ENCODE assay signal across 27 mouse cellular contexts in the genomic region with DNA sequence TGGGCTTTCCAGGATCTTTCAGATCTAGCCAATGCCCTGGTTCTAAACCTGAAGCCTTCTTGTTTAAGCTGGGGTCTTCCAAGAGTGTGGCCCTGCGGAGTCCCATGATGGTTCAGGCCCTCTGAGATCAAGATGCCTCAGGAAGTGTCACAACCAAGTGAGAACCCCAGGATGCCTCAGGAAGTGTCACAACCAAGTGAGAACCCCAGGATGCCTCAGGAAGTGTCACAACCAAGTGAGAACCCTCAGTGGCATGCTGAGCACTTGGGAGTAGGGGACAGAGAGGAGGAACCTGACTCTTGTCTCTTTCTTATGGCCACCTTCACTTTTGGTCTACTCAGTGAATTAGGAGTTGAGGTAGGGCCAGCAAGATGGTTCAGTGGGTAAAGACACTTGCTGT.
A peak's percentile ranks its signal among the peaks of the same experiment; 100 is the strongest.
DNase-seq lines count a peak whose midpoint lies in the region; ATAC-seq lines count a peak whose summit lies in the region.
"Had no signal": no experiment of that assay in that cellular context is flagged by ENCODE, and none has a peak within 500 bp of the region (broad histone marks: within the 10 kb centered on the region; RNA-seq: fewer than 3 reads in every experiment).

No protein-coding gene starts in this region.

- 93% methylated on average over 1 of the region's 1 CpGs for WGBS in hindbrain, embryonic 13.5 days
- 88% methylated on average over 1 of the region's 1 CpGs for WGBS in hindbrain, embryonic 12.5 days
- 84% methylated on average over 1 of the region's 1 CpGs for WGBS in neural tube, embryonic 13.5 days

- H3K9ac ChIP-seq in hindbrain, embryonic 13.5 days = no peak overlapping the region
- no peak overlapping the region for H3K9ac ChIP-seq in hindbrain, embryonic 12.5 days
- no peak overlapping the region for H3K9ac ChIP-seq in neural tube, embryonic 13.5 days
- H3K9ac ChIP-seq: embryonic facial prominence, embryonic 13.5 days; embryonic facial prominence, embryonic 15.5 days; forebrain, embryonic 12.5 days had no signal

- no peak for DNase-seq in neural tube, embryonic 10.5 days (ENCODE audit: extremely low spot score, low spot score)
- DNase-seq in urinary bladder, adult 18-20 months (ENCODE audit: low spot score in 2 of 2) = no peak
- DNase-seq in layer of hippocampus, postnatal 10 days (ENCODE audit: low spot score in 2 of 2) = no peak
- DNase-seq: adrenal gland, adult 8-10 months; adrenal gland, postnatal 14 days; adrenal gland, postnatal 36 days; B cell, adult 2 months; cerebellum, adult 11-12 months; cerebellum, adult 2 months; cerebellum, adult 9-10 months; cerebellum, postnatal 10 days; cerebellum, postnatal 25 days; embryo, embryonic 11 days had no signal

- peaks cover 15% of the 10 kb centered on the region for H3K4me1 ChIP-seq in hindbrain, embryonic 13.5 days (replicated peaks)
- peaks cover 5% of the 10 kb centered on the region for H3K4me1 ChIP-seq in hindbrain, embryonic 12.5 days
- H3K4me1 ChIP-seq in neural tube, embryonic 13.5 days (replicated peaks) = peaks cover 15% of the 10 kb centered on the region
- H3K4me1 ChIP-seq: embryonic facial prominence, embryonic 13.5 days; embryonic facial prominence, embryonic 15.5 days had no signal

- H3K27ac ChIP-seq in hindbrain, embryonic 13.5 days = peak overlapping the region; percentile 55; the same call in 1 of the 2 replicates
- no peak overlapping the region; the same call in 1 of the 2 replicates for H3K27ac ChIP-seq in hindbrain, embryonic 12.5 days
- H3K27ac ChIP-seq in neural tube, embryonic 13.5 days (replicated peaks) = peak overlapping the region; percentile 72
- H3K27ac ChIP-seq: embryonic facial prominence, embryonic 13.5 days; embryonic facial prominence, embryonic 15.5 days; forebrain, embryonic 10.5 days; forebrain, embryonic 12.5 days had no signal

- H3K36me3 ChIP-seq in hindbrain, embryonic 13.5 days = no peaks in the 10 kb centered on the region
- no peaks in the 10 kb centered on the region for H3K36me3 ChIP-seq in hindbrain, embryonic 12.5 days
- H3K36me3 ChIP-seq in neural tube, embryonic 13.5 days = no peaks in the 10 kb centered on the region
- H3K36me3 ChIP-seq: embryonic facial prominence, embryonic 13.5 days; embryonic facial prominence, embryonic 15.5 days; forebrain, embryonic 10.5 days; forebrain, embryonic 12.5 days; G1E had no signal

- peaks cover 28% of the 10 kb centered on the region for H3K27me3 ChIP-seq in hindbrain, embryonic 13.5 days
- peaks cover 5% of the 10 kb centered on the region; the same call in 1 of the 2 replicates for H3K27me3 ChIP-seq in hindbrain, embryonic 12.5 days
- H3K27me3 ChIP-seq in neural tube, embryonic 13.5 days = peaks cover 28% of the 10 kb centered on the region
- H3K27me3 ChIP-seq: embryonic facial prominence, embryonic 13.5 days had no signal

- ATAC-seq in hindbrain, embryonic 13.5 days (ENCODE audit: low FRiP score) = no peak
- ATAC-seq in hindbrain, embryonic 12.5 days (ENCODE audit: low FRiP score) = no peak
- ATAC-seq in neural tube, embryonic 13.5 days (ENCODE audit: low read depth) = no peak
- ATAC-seq in megakaryocyte, adult 5-6 weeks (ENCODE audit: poor library complexity, severe bottlenecking) = 0 out of 2 replicates have a peak, but pooled peaks have one; percentile 52
- ATAC-seq: activated CD4-positive, CD25-positive, alpha-beta regulatory T cell, adult 4 months; CD4-positive, CD25-positive, alpha-beta regulatory T cell, adult 4 months; forebrain, embryonic 14.5 days; Patski had no signal

- no peak overlapping the region for H3K4me2 ChIP-seq in hindbrain, embryonic 13.5 days
- no peak overlapping the region for H3K4me2 ChIP-seq in hindbrain, embryonic 12.5 days (replicated peaks)
- no peak overlapping the region for H3K4me2 ChIP-seq in neural tube, embryonic 13.5 days
- H3K4me2 ChIP-seq: embryonic facial prominence, embryonic 13.5 days; embryonic facial prominence, embryonic 15.5 days; forebrain, embryonic 12.5 days had no signal

- H3K4me3 ChIP-seq in hindbrain, embryonic 13.5 days = no peak overlapping the region
- H3K4me3 ChIP-seq in hindbrain, embryonic 12.5 days = no peak overlapping the region
- H3K4me3 ChIP-seq in neural tube, embryonic 13.5 days = no peak overlapping the region
- H3K4me3 ChIP-seq: embryonic facial prominence, embryonic 13.5 days; embryonic facial prominence, embryonic 15.5 days; erythroblast, embryonic 14.5 days; forebrain, embryonic 10.5 days; forebrain, embryonic 12.5 days had no signal

- no peaks in the 10 kb centered on the region for H3K9me3 ChIP-seq in hindbrain, embryonic 13.5 days
- H3K9me3 ChIP-seq in hindbrain, embryonic 12.5 days (replicated peaks) = no peaks in the 10 kb centered on the region
- no peaks in the 10 kb centered on the region for H3K9me3 ChIP-seq in neural tube, embryonic 13.5 days
- H3K9me3 ChIP-seq: embryonic facial prominence, embryonic 13.5 days; embryonic facial prominence, embryonic 15.5 days; forebrain, embryonic 10.5 days; forebrain, embryonic 12.5 days had no signal
